Comparison of ENCODE assay signal across 8 mouse cellular contexts in the genomic region with DNA sequence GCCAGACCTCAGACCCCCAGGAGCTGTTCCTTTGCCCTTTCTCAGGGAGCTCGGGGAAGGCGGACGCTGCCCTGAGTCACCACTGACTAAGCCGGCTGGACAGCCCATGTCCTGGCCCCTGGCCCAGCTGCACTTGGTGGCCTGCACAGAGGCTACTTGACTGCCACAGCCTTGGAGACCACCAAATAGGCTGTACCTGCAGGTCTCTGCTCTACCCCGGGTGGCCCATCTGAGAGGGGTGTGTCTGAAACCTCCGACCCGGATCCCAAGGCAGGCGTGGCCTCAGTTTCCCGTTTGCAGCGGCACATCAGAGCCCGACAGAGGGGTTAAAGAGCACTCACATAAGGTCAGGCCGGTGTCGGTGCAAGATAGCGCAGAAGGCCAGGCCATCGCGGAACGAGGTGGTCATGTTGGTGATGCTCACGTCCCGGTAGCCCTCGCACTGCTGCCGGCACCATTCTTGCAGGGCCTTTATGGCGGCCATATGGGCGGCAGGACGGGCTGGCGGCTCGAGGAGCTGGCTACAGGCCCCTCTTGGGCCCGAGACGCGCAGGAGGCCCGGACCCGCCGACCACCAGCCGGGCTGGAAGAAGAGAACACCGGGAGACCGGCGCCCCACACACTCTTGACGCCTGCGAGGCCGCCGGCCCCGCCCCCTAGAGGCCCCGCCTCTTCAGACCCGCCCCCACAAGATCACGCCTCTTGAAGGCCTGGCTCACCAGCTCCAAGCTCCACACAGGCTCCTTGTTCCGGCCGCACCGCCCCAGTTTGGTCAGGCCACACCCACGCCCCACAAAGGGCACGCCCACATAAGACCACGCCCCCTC. TPM values are rescaled to one million over a fixed set of nuclear protein-coding genes. Genes with fewer than 3 reads are reported as not detected.
DNase-seq lines count a peak whose midpoint lies in the region; ATAC-seq and TF ChIP-seq lines count a peak whose summit lies in the region.

A gene (minus strand): TSS at position 660 of the 827 bp plus-strand sequence.

- H3K27ac ChIP-seq in hindbrain, embryonic 13.5 days: peak within 1 kb of the TSS; percentile 58

- TF ChIP-seq CTCF in Patski (IDR thresholded peaks at IDR 0.05): no peak

- POLR2A ChIA-PET in Patski (lab: Charles Lee): interaction anchor here (1.5 kb wide), 1 partner anchor 14 kb away, joined by 3 read pairs; no protein-coding TSS in a partner anchor

- CTCF ChIA-PET in Patski (lab: Charles Lee): interaction anchor here (1.0 to 5.5 kb wide), 5 partner anchors 10 to 23 kb away, joined by 3 to 28 read pairs (median 10); no protein-coding TSS in a partner anchor

- peak within 1 kb of the TSS; percentile 70 for H3K4me2 ChIP-seq in hindbrain, embryonic 13.5 days

- H3K9me3 ChIP-seq in hindbrain, embryonic 13.5 days: no peaks in the 10 kb centered on the region

- WGBS in hindbrain, embryonic 13.5 days: 7% methylated on average over 43 of the region's 50 CpGs

- DNase-seq in Patski (ENCODE audit: low read depth, low spot score): peak; percentile 84
- peak; percentile 82 to 89 for DNase-seq in cerebellum, postnatal 14 days
- DNase-seq in frontal cortex, postnatal 14 days (ENCODE audit: low spot score in 2 of 2): peak; percentile 79 to 83
- peak; percentile 37 to 61 for DNase-seq in layer of hippocampus, postnatal 25 days (ENCODE audit: extremely low spot score in 1 of 2, low spot score in 1 of 2)
- DNase-seq in lung, postnatal 25 days (ENCODE audit: low spot score): peak; percentile 97
- peak; percentile 98 for DNase-seq in retina, embryonic 14.5 days (ENCODE audit: low spot score)
- DNase-seq in thymus, postnatal 4 days: peak; percentile 94

- H3K27me3 ChIP-seq in Patski: no peaks in the 10 kb centered on the region
- H3K27me3 ChIP-seq in hindbrain, embryonic 13.5 days: peaks cover 33% of the 10 kb centered on the region

- H3K4me3 ChIP-seq in hindbrain, embryonic 13.5 days: peak within 1 kb of the TSS; percentile 53

- in situ Hi-C loops in Patski (cut with MboI; ENCODE audit: low pct_unique_long_range_greater_than_20kb): no loop called here

- H3K9ac ChIP-seq in hindbrain, embryonic 13.5 days: peak within 1 kb of the TSS; percentile 73

- peaks cover 50% of the 10 kb centered on the region for H3K4me1 ChIP-seq in hindbrain, embryonic 13.5 days (replicated peaks)

- no peaks in the 10 kb centered on the region for H3K36me3 ChIP-seq in hindbrain, embryonic 13.5 days

- peak; percentile 88 for ATAC-seq in Patski
- peak; percentile 94 for ATAC-seq in hindbrain, embryonic 13.5 days (ENCODE audit: low FRiP score)

RNA-seq across cellular contexts. Expression of the gene that starts here (rescaled TPM):
- polyA plus RNA-seq in Patski (2021): 15.1 TPM
- 8.1 TPM in 2 replicates for polyA plus RNA-seq in hindbrain, embryonic 13.5 days (2015; fragmentation: Nextera tagmentation; extraction: Ambion mirVana)
- 1 to 10 TPM; 1.7 to 2.5 TPM for total RNA-seq in layer of hippocampus, postnatal 25 days (2021)

Comparison
In these comparisons a context has a peak if more than half of its experiments do, and no peak if none do; other contexts are left out.
1. Peak in every context shown above with its lines: DNase-seq, ATAC-seq, H3K4me3 ChIP-seq and H3K27ac ChIP-seq.